Mouse (Mus musculus) cerebellum, adult 2 months (tissue): ENCODE data around the gene Pink1. TPM values are rescaled to one million over a fixed set of nuclear protein-coding genes. Genes with fewer than 3 reads are reported as not detected.

Experiments
- DNase-seq, 2 experiments: peaks; one replicate each; pipeline ENCODE4 v3.0.0; 2021
- H3K27ac ChIP-seq: fragments of 200-500 bp; 2 replicates; pipeline ENCODE4 v1.5.1; 2012; ENCODE audit warnings: low read length, control low read depth, inconsistent platforms; ENCODE audit not compliant: insufficient read depth
- H3K27me3 ChIP-seq: fragments of 200-500 bp; 2 replicates; pipeline ENCODE4 v1.6.1; 2012; ENCODE audit warnings: inconsistent platforms, mild to moderate bottlenecking, low read length, moderate library complexity; ENCODE audit not compliant: control insufficient read depth, insufficient read depth
- H3K4me1 ChIP-seq: fragments of 200-500 bp; 2 replicates; pipeline ENCODE4 v1.6.1; 2011; ENCODE audit warnings: low read length; ENCODE audit not compliant: control insufficient read depth, insufficient read depth
- H3K4me3 ChIP-seq: fragments of 200-500 bp; replicated peaks from 2 replicates; pipeline ENCODE3; 2011; ENCODE audit warnings: mild to moderate bottlenecking, low read depth, low read length, control low read depth; ENCODE audit not compliant: insufficient read depth
- CTCF ChIP-seq: fragments of 200-500 bp; IDR thresholded peaks from 2 replicates; pipeline ENCODE4 v1.5.1; 2011; ENCODE audit warnings: low read depth, mild to moderate bottlenecking, control low read depth, low read length, moderate library complexity, borderline replicate concordance; ENCODE audit not compliant: insufficient read depth
- POLR2A ChIP-seq: fragments of 200-500 bp; IDR thresholded peaks from 2 replicates; pipeline ENCODE4 v1.6.1; 2011; ENCODE audit warnings: low read length, control low read depth, borderline replicate concordance; ENCODE audit not compliant: insufficient read depth
- WGBS: fragments of 180-500 bp; shearing (Covaris S2); methylation state at CpG from one replicate; pipeline ENCODE4 v1.1.7; 2018; 5-methylcytosine and 5-hydroxymethylcytosine counted together
- polyA plus RNA-seq: library from polyadenylated mRNA; depleted of rRNA; stranded (reverse); fragments of >200 nt; gene quantifications from 2 replicates; pipeline ENCODE4 v1.2.3, GENCODE M21; 2012

Gene Pink1
- polyA plus RNA-seq, 1 experiment: 437 TPM

- no peak for DNase-seq
- no peak overlapping the region for H3K4me3 ChIP-seq
- no peak overlapping the region for H3K27ac ChIP-seq
- no peaks in the 10 kb centered on the region for H3K27me3 ChIP-seq
- TF ChIP-seq CTCF: no peak
- no peak for TF ChIP-seq POLR2A
- WGBS: 96% methylated on average over 5 of the region's 5 CpGs
- no peaks in the 10 kb centered on the region for H3K4me1 ChIP-seq
Observed at GRCm38 (mm10) chr4:138351821-138352220, 25.7 kb upstream of the Pink1 start.

- Histone ChIP-seq H3K4me3 (no peak overlapping the region), H3K4me1 (peaks cover 7% of the 10 kb centered on the region), H3K27ac (no peak overlapping the region), H3K27me3 (no peaks in the 10 kb centered on the region)
- 67% methylated on average over 7 of the region's 7 CpGs for WGBS
- no peak for TF ChIP-seq POLR2A
- TF ChIP-seq CTCF: no peak
- DNase-seq: no peak
Observed at GRCm38 (mm10) chr4:138348716-138349115, 22.6 kb upstream of the Pink1 start.

- Histone ChIP-seq H3K4me1 (peaks cover 16% of the 10 kb centered on the region), H3K27ac (no peak overlapping the region), H3K4me3 (no peak overlapping the region), H3K27me3 (no peaks in the 10 kb centered on the region)
- TF ChIP-seq CTCF (no peak), POLR2A (no peak)
- DNase-seq: no peak
- WGBS: 61% methylated on average over 1 of the region's 1 CpGs
Observed at GRCm38 (mm10) chr4:138347280-138347679, 21.2 kb upstream of the Pink1 start.

GRCm38 (mm10) chr4:138344891-138345545 is 18.9 kb upstream of the Pink1 start:
- peaks cover 35% of the 10 kb centered on the region for H3K4me1 ChIP-seq
- H3K27ac ChIP-seq: no peak overlapping the region
- no peak overlapping the region for H3K4me3 ChIP-seq
- 37% methylated on average over 9 of the region's 9 CpGs for WGBS
- TF ChIP-seq CTCF (no peak), POLR2A (no peak)
- DNase-seq: peak; percentile 43 to 68
- H3K27me3 ChIP-seq: no peaks in the 10 kb centered on the region

- Histone ChIP-seq H3K27ac (no peak overlapping the region), H3K27me3 (no peaks in the 10 kb centered on the region), H3K4me3 (no peak overlapping the region), H3K4me1 (peaks cover 35% of the 10 kb centered on the region)
- TF ChIP-seq CTCF (no peak), POLR2A (no peak)
- WGBS: 25% methylated on average over 10 of the region's 10 CpGs
- peak; percentile 54 to 64 for DNase-seq
Observed at GRCm38 (mm10) chr4:138343341-138343837, 17.3 kb upstream of the Pink1 start.

GRCm38 (mm10) chr4:138342778-138343177 is 16.7 kb upstream of the Pink1 start:
- WGBS: 93% methylated on average over 6 of the region's 6 CpGs
- Histone ChIP-seq H3K27me3 (no peaks in the 10 kb centered on the region), H3K4me3 (no peak overlapping the region), H3K4me1 (peaks cover 35% of the 10 kb centered on the region), H3K27ac (no peak overlapping the region)
- DNase-seq: no peak
- TF ChIP-seq CTCF: no peak

- DNase-seq: peak in 1 of 2 experiments; percentile 30
- TF ChIP-seq POLR2A: no peak
- no peak for TF ChIP-seq CTCF
- Histone ChIP-seq H3K27ac (no peak overlapping the region), H3K27me3 (no peaks in the 10 kb centered on the region), H3K4me1 (peaks cover 35% of the 10 kb centered on the region), H3K4me3 (no peak overlapping the region)
- 53% methylated on average over 7 of the region's 7 CpGs for WGBS
Observed at GRCm38 (mm10) chr4:138342048-138342447, 15.9 kb upstream of the Pink1 start.

GRCm38 (mm10) chr4:138341393-138341792 is 15.3 kb upstream of the Pink1 start:
- WGBS: 43% methylated on average over 8 of the region's 8 CpGs
- no peak for DNase-seq
- H3K4me3 ChIP-seq: no peak overlapping the region
- peaks cover 35% of the 10 kb centered on the region for H3K4me1 ChIP-seq
- no peak overlapping the region for H3K27ac ChIP-seq
- no peaks in the 10 kb centered on the region for H3K27me3 ChIP-seq
- no peak for TF ChIP-seq POLR2A
- TF ChIP-seq CTCF: no peak
